Mouse (Mus musculus) heart, postnatal 0 days (tissue): ENCODE measurements around the gene Pear1.

Experiments used
- CTCF ChIP-seq: IDR thresholded peaks from 2 replicates; pipeline ENCODE4 v1.5.1; 2016; ENCODE audit warnings: antibody characterized with exemption, control low read depth, low read depth
- EP300 ChIP-seq: IDR thresholded peaks from 2 replicates; pipeline ENCODE4 v1.6.1; 2016; ENCODE audit warnings: antibody characterized with exemption, low read depth

DNA sequence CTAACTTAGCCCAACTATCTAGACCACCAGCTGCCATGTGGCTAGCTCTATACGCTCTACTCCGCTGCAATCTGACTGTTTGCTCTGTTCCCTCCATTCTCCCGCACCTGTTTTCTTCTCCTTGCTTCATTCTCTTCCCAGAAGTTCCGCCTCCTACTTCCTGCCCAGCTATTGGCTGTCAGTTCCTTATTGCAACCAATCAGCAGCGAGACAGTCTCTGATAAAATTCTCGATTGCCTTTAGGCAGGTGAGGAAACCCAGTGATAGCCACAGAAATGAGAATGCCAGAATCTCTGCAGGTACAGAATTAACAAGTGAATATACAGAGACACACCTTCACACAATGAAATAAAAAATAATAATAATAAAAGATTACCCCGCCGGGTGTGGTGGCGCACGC, 4.9 kb upstream of the Pear1 start:
- TF ChIP-seq EP300 (no peak), CTCF (no peak)
